Mouse (Mus musculus) MEL (cell line): Measurements from ENCODE around the gene Fank1.

Source experiments
- CTCF ChIP-seq, 3 experiments: IDR thresholded peaks in 2 of 3; conservative IDR thresholded peaks in 1 of 3; 2 replicates each; pipeline ENCODE4 v1.5.1; 2011 to 2012; ENCODE audit warnings: low read length in 3 of 3, low read depth in 2 of 3, mild to moderate bottlenecking in 2 of 3, improper control_type of control experiment in 1 of 3, inconsistent platforms in 1 of 3, mixed read lengths in 1 of 3, moderate library complexity in 1 of 3; ENCODE audit not compliant: control insufficient read depth in 1 of 3, insufficient read depth in 1 of 3, poor library complexity in 1 of 3, severe bottlenecking in 1 of 3
- EP300 ChIP-seq, 2 experiments: IDR thresholded peaks; 2 replicates each; pipeline ENCODE4 v1.6.1; 2011; ENCODE audit warnings: improper control_type of control experiment in 2 of 2, low read length in 2 of 2, low read depth in 1 of 2, mild to moderate bottlenecking in 1 of 2
- POLR2AphosphoS2 ChIP-seq: IDR thresholded peaks from 2 replicates; pipeline ENCODE4 v1.6.1; 2011; ENCODE audit warnings: low read length, improper control_type of control experiment
- TCF12 ChIP-seq: IDR thresholded peaks from 2 replicates; pipeline ENCODE4 v1.6.1; 2014; ENCODE audit warnings: low read depth, mild to moderate bottlenecking, inconsistent platforms, low read length, improper control_type of control experiment, moderate library complexity

DNA sequence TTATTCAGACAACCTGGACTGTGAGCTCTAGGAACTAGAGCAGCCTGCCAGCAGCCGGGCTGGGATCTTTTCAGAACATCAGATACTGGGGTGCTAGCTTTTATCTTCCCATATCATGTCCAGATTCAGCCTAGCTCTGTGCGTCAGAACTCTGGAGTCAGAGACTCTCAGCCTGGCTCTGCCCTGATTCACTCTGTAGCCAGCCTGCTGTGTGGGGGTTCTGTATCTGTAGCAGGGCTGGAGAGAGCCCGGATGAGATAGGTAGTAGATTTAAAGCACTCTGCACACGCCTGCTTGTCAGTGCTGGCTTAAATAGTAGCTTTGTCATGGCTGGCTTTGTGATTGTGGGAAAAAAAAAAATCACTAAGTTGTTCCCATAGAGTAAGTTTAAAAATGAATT is 51.9 kb downstream of the Fank1 start:
- TF ChIP-seq POLR2AphosphoS2 = no peak
- TF ChIP-seq TCF12 = no peak
- no peak for TF ChIP-seq CTCF (IDR thresholded peaks at IDR 0.05 in 2 of 3, conservative IDR thresholded peaks at IDR 0.05 in 1 of 3; ENCODE audit: control insufficient read depth in 1 of 3, insufficient read depth in 1 of 3, low read depth in 2 of 3, low read length in 3 of 3, poor library complexity in 1 of 3, severe bottlenecking in 1 of 3)
- TF ChIP-seq EP300 (IDR thresholded peaks at IDR 0.05; ENCODE audit: low read depth in 1 of 2, low read length in 2 of 2) = no peak
